26 mouse cellular contexts compared by ENCODE assay signal in genomic region chr9:30431909-30432308, GRCm38 (mm10).
"Had no signal": no experiment of that assay in that cellular context is flagged by ENCODE, and none has a peak within 500 bp of the region (broad histone marks: within the 10 kb centered on the region; RNA-seq: fewer than 3 reads in every experiment).

No protein-coding gene starts in this region.

- H3K4me3 ChIP-seq: embryonic facial prominence, embryonic 10.5 days; embryonic facial prominence, embryonic 12.5 days; embryonic facial prominence, embryonic 13.5 days; embryonic facial prominence, embryonic 15.5 days; erythroblast, embryonic 14.5 days; forebrain, embryonic 10.5 days; forebrain, embryonic 12.5 days; forebrain, embryonic 13.5 days; forebrain, embryonic 15.5 days; gastrocnemius, adult 2 months had no signal

- DNase-seq: cerebellum, adult 8-10 months; cerebellum, adult 9-10 months; cerebellum, adult 9-11 months; cerebellum, postnatal 10 days; cerebellum, postnatal 14 days; cerebellum, postnatal 25 days; cerebellum, postnatal 36 days; embryo, embryonic 11 days; forebrain, postnatal 0 days; gastrocnemius, adult 2 months; gastrocnemius, postnatal 10 days; gastrocnemius, postnatal 14 days; gastrocnemius, postnatal 25 days; gastrocnemius, postnatal 36 days; heart, adult 18-20 months had no signal

- H3K27me3 ChIP-seq: embryonic facial prominence, embryonic 12.5 days; embryonic facial prominence, embryonic 13.5 days; embryonic facial prominence, embryonic 15.5 days; forebrain, embryonic 12.5 days; forebrain, embryonic 13.5 days; forebrain, embryonic 15.5 days had no signal

- H3K9ac ChIP-seq: embryonic facial prominence, embryonic 12.5 days; embryonic facial prominence, embryonic 13.5 days; embryonic facial prominence, embryonic 15.5 days; forebrain, embryonic 12.5 days; forebrain, embryonic 13.5 days; forebrain, embryonic 15.5 days; forebrain, postnatal 0 days had no signal

- H3K9me3 ChIP-seq: embryonic facial prominence, embryonic 10.5 days; embryonic facial prominence, embryonic 12.5 days; embryonic facial prominence, embryonic 13.5 days; embryonic facial prominence, embryonic 15.5 days; forebrain, embryonic 10.5 days; forebrain, embryonic 12.5 days; forebrain, embryonic 13.5 days; forebrain, embryonic 15.5 days had no signal

- H3K27ac ChIP-seq: embryonic facial prominence, embryonic 10.5 days; embryonic facial prominence, embryonic 12.5 days; embryonic facial prominence, embryonic 13.5 days; embryonic facial prominence, embryonic 15.5 days; forebrain, embryonic 10.5 days; forebrain, embryonic 12.5 days; forebrain, embryonic 13.5 days; forebrain, embryonic 15.5 days; gastrocnemius, adult 2 months had no signal

- H3K4me2 ChIP-seq: embryonic facial prominence, embryonic 12.5 days; embryonic facial prominence, embryonic 13.5 days; embryonic facial prominence, embryonic 15.5 days; forebrain, embryonic 12.5 days; forebrain, embryonic 13.5 days; forebrain, embryonic 15.5 days had no signal

- ATAC-seq: forebrain, embryonic 13.5 days; forebrain, embryonic 14.5 days; forebrain, embryonic 15.5 days; forebrain, embryonic 16.5 days; forebrain, postnatal 0 days had no signal
